Mouse (Mus musculus): ENCODE data around the gene Kcna1. TPM values are rescaled to one million over a fixed set of nuclear protein-coding genes. Genes with fewer than 3 reads are reported as not detected.

Kcna1 gene
- total RNA-seq (2014; rRNA removed) (8.9 and 9.4 TPM in 2 replicates), polyA plus RNA-seq (2015; fragmentation: Nextera tagmentation; extraction: Ambion mirVana) (7.2 and 7.9 TPM in 2 replicates)

- Histone ChIP-seq H3K4me1 (ENCODE audit: insufficient read depth, low read length) (peaks cover 11% of the 10 kb centered on the region; the same call in 1 of the 2 replicates), H3K27me3 (ENCODE audit: insufficient read depth, low read length) (no peaks in the 10 kb centered on the region), H3K27ac (peak within 1 kb of the TSS; percentile 78), H3K9ac (replicated peaks; ENCODE audit: low read length) (peak within 1 kb of the TSS; percentile 60), H3K36me3 (ENCODE audit: insufficient read depth, low read length) (no peaks in the 10 kb centered on the region), H3K4me3 (ENCODE audit: low read length) (peak within 1 kb of the TSS; percentile 60), H3K9me3 (ENCODE audit: low read length) (no peaks in the 10 kb centered on the region), H3K4me2 (ENCODE audit: low read depth, low read length) (peak within 1 kb of the TSS; percentile 97)
- 27% methylated on average over 8 of the region's 8 CpGs for WGBS
- DNase-seq (ENCODE audit: low spot score) (no peak), ATAC-seq (no peak)
- no peak for TF ChIP-seq CTCF (IDR thresholded peaks at IDR 0.05; ENCODE audit: low read depth)
Measured at GRCm38 (mm10) chr6:126646381-126646780, at the start of gene Kcna1. Kcna1 (minus strand) TSS chr6:126646384.

DNA sequence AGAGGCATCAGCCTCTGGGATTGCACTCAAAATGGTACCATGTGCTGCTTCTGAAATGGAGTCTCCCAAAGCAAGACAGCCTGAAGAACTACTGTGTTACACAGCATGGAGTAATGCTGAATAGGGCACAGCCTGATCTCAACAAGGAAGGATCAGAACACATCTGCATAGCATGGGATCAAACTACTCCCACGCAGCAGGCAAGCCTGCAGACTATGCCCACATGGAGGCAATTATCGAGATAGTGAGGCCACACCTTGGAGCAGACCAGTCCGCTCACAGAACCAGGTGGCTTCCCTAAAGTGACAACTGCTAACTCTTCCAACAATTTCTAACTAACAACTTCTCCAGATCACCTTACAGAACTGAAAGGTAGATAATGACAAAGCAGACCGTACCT, 40.9 kb upstream of the Kcna1 start:
- Histone ChIP-seq H3K27me3 (ENCODE audit: insufficient read depth, low read length) (no peaks in the 10 kb centered on the region), H3K4me2 (ENCODE audit: low read depth, low read length) (no peak overlapping the region), H3K36me3 (ENCODE audit: insufficient read depth, low read length) (no peaks in the 10 kb centered on the region), H3K9me3 (ENCODE audit: low read length) (0 out of 2 replicates have a peak, but pooled peaks cover 3% of the 10 kb centered on the region), H3K9ac (replicated peaks; ENCODE audit: low read length) (no peak overlapping the region), H3K4me3 (ENCODE audit: low read length) (no peak overlapping the region), H3K4me1 (ENCODE audit: insufficient read depth, low read length) (no peaks in the 10 kb centered on the region), H3K27ac (no peak overlapping the region)
- ATAC-seq (no peak; the same call in 1 of the 2 replicates), DNase-seq (ENCODE audit: low spot score) (no peak)
- WGBS, result 72% methylated on average over 4 of the region's 4 CpGs
- TF ChIP-seq CTCF (IDR thresholded peaks at IDR 0.05; ENCODE audit: low read depth), result no peak

DNA sequence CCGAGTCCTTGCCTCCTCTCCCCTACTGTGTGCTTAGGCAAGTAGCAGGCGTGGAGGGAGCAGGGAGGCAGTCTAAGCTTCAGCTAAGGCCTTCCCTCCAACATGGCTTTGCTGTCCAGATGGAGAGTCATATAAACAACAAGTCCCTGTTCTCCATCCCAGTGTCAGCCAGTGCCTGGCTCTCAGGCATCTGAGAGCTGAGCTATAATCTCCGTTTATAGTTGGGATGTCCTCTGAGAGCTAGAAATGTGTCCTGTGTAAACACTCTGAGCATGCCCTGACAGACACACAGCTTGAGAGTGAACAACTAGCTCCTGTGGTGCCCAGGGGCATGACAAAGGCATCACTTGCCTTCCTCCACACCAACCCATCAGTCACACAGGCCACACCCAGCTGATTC, 39.0 kb upstream of the Kcna1 start:
- no peak overlapping the region for H3K9ac ChIP-seq (replicated peaks; ENCODE audit: low read length)
- H3K4me1 ChIP-seq (ENCODE audit: insufficient read depth, low read length), result no peaks in the 10 kb centered on the region
- no peak overlapping the region for H3K27ac ChIP-seq
- no peaks in the 10 kb centered on the region for H3K27me3 ChIP-seq (ENCODE audit: insufficient read depth, low read length)
- no peak overlapping the region for H3K4me3 ChIP-seq (ENCODE audit: low read length)
- ATAC-seq (no peak), DNase-seq (ENCODE audit: low spot score) (no peak)
- no peak overlapping the region for H3K4me2 ChIP-seq (ENCODE audit: low read depth, low read length)
- TF ChIP-seq CTCF (IDR thresholded peaks at IDR 0.05; ENCODE audit: low read depth), result no peak
- no peaks in the 10 kb centered on the region for H3K9me3 ChIP-seq (ENCODE audit: low read length)
- 71% methylated on average over 3 of the region's 3 CpGs for WGBS
- H3K36me3 ChIP-seq (ENCODE audit: insufficient read depth, low read length), result no peaks in the 10 kb centered on the region

- ATAC-seq (no peak), DNase-seq (ENCODE audit: low spot score) (peak; percentile 50)
- H3K36me3 ChIP-seq (ENCODE audit: insufficient read depth, low read length), result no peaks in the 10 kb centered on the region
- WGBS, result 64% methylated on average over 7 of the region's 7 CpGs
- H3K4me1 ChIP-seq (ENCODE audit: insufficient read depth, low read length), result no peaks in the 10 kb centered on the region
- H3K9me3 ChIP-seq (ENCODE audit: low read length), result no peaks in the 10 kb centered on the region
- no peak overlapping the region for H3K4me2 ChIP-seq (ENCODE audit: low read depth, low read length)
- H3K9ac ChIP-seq (replicated peaks; ENCODE audit: low read length), result no peak overlapping the region
- H3K27me3 ChIP-seq (ENCODE audit: insufficient read depth, low read length), result no peaks in the 10 kb centered on the region
- TF ChIP-seq CTCF (IDR thresholded peaks at IDR 0.05; ENCODE audit: low read depth), result peak; percentile 74
- no peak overlapping the region for H3K27ac ChIP-seq
- H3K4me3 ChIP-seq (ENCODE audit: low read length), result no peak overlapping the region
Measured at GRCm38 (mm10) chr6:126678961-126679360, 32.8 kb upstream of the Kcna1 start.

GRCm38 (mm10) chr6:126667001-126667400, 20.8 kb upstream of the Kcna1 start:
- Histone ChIP-seq H3K4me1 (ENCODE audit: insufficient read depth, low read length) (no peaks in the 10 kb centered on the region), H3K9ac (replicated peaks; ENCODE audit: low read length) (no peak overlapping the region), H3K9me3 (ENCODE audit: low read length) (no peaks in the 10 kb centered on the region), H3K27ac (no peak overlapping the region), H3K27me3 (ENCODE audit: insufficient read depth, low read length) (no peaks in the 10 kb centered on the region), H3K4me2 (ENCODE audit: low read depth, low read length) (no peak overlapping the region), H3K4me3 (ENCODE audit: low read length) (no peak overlapping the region), H3K36me3 (ENCODE audit: insufficient read depth, low read length) (no peaks in the 10 kb centered on the region)
- no peak for TF ChIP-seq CTCF (IDR thresholded peaks at IDR 0.05; ENCODE audit: low read depth)
- ATAC-seq (no peak), DNase-seq (ENCODE audit: low spot score) (peak; percentile 40)
- WGBS, result 71% methylated on average over 5 of the region's 5 CpGs

GRCm38 (mm10) chr6:126666091-126666490, 19.9 kb upstream of the Kcna1 start:
- H3K4me1 ChIP-seq (ENCODE audit: insufficient read depth, low read length), result no peaks in the 10 kb centered on the region
- no peaks in the 10 kb centered on the region for H3K36me3 ChIP-seq (ENCODE audit: insufficient read depth, low read length)
- H3K9ac ChIP-seq (replicated peaks; ENCODE audit: low read length), result no peak overlapping the region
- H3K9me3 ChIP-seq (ENCODE audit: low read length), result no peaks in the 10 kb centered on the region
- H3K27ac ChIP-seq, result no peak overlapping the region
- no peak for ATAC-seq
- H3K4me3 ChIP-seq (ENCODE audit: low read length), result no peak overlapping the region
- no peak for DNase-seq (ENCODE audit: low spot score)
- TF ChIP-seq CTCF (IDR thresholded peaks at IDR 0.05; ENCODE audit: low read depth), result no peak
- 33% methylated on average over 6 of the region's 6 CpGs for WGBS
- H3K27me3 ChIP-seq (ENCODE audit: insufficient read depth, low read length), result no peaks in the 10 kb centered on the region
- H3K4me2 ChIP-seq (ENCODE audit: low read depth, low read length), result no peak overlapping the region

DNA sequence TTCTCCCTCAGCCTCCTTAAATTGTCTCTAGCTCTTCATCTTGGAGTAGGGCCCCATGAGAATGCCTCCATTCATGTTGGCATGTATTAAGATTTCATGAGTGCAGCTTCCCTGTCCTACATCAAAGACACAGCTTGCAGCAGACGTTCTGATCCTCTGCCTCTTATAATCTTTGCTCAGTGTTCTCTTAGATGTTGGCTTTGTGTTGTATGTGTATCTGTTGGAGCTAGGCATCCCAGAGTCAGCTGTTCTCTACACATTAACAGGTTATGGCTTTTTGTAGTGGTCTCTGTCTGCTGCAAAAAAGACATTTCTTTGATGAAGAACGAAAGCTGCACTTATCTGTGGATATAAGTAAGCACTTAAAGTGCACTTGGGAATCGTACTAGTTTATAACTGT, 18.4 kb upstream of the Kcna1 start:
- Histone ChIP-seq H3K4me3 (ENCODE audit: low read length) (no peak overlapping the region), H3K27ac (no peak overlapping the region), H3K9ac (replicated peaks; ENCODE audit: low read length) (no peak overlapping the region), H3K27me3 (ENCODE audit: insufficient read depth, low read length) (no peaks in the 10 kb centered on the region), H3K4me1 (ENCODE audit: insufficient read depth, low read length) (no peaks in the 10 kb centered on the region), H3K9me3 (ENCODE audit: low read length) (no peaks in the 10 kb centered on the region), H3K36me3 (ENCODE audit: insufficient read depth, low read length) (no peaks in the 10 kb centered on the region), H3K4me2 (ENCODE audit: low read depth, low read length) (no peak overlapping the region)
- no peak for TF ChIP-seq CTCF (IDR thresholded peaks at IDR 0.05; ENCODE audit: low read depth)
- ATAC-seq (no peak), DNase-seq (ENCODE audit: low spot score) (no peak)
- 72% methylated on average over 3 of the region's 3 CpGs for WGBS

All from hindbrain, postnatal 0 days (tissue).